ENCODE assay signal across 16 mouse cellular contexts in genomic region chr1:86834351-86834987, GRCm38 (mm10).
A peak's percentile ranks its signal among the peaks of the same experiment; 100 is the strongest.
DNase-seq lines count a peak whose midpoint lies in the region; ATAC-seq and TF ChIP-seq lines count a peak whose summit lies in the region.
"Had no signal": no experiment of that assay in that cellular context is flagged by ENCODE, and none has a peak within 500 bp of the region (broad histone marks: within the 10 kb centered on the region; RNA-seq: fewer than 3 reads in every experiment).

No protein-coding gene starts in this region.

- H3K27ac ChIP-seq in heart, postnatal 0 days (ENCODE audit: low read depth) = peak overlapping the region; percentile 41; the same call in 1 of the 2 replicates
- H3K27ac ChIP-seq in kidney, embryonic 15.5 days = peak overlapping the region; percentile 54
- no peak overlapping the region for H3K27ac ChIP-seq in stomach, postnatal 0 days (replicated peaks)
- no peak overlapping the region for H3K27ac ChIP-seq in forebrain, embryonic 16.5 days (ENCODE audit: low read length)
- H3K27ac ChIP-seq: heart, embryonic 15.5 days; hindbrain, embryonic 13.5 days; liver, embryonic 13.5 days; macrophage; neural tube, embryonic 13.5 days had no signal

- H3K27me3 ChIP-seq in heart, postnatal 0 days (ENCODE audit: control insufficient read depth, insufficient read depth, low read length) = no peaks in the 10 kb centered on the region
- H3K27me3 ChIP-seq in kidney, embryonic 15.5 days = no peaks in the 10 kb centered on the region
- no peaks in the 10 kb centered on the region for H3K27me3 ChIP-seq in stomach, postnatal 0 days (ENCODE audit: control insufficient read depth, insufficient read depth, low read length)
- no peaks in the 10 kb centered on the region for H3K27me3 ChIP-seq in forebrain, embryonic 16.5 days (replicated peaks; ENCODE audit: control insufficient read depth, insufficient read depth, low read length)
- H3K27me3 ChIP-seq: heart, embryonic 15.5 days; hindbrain, embryonic 13.5 days; liver, embryonic 13.5 days; neural tube, embryonic 13.5 days had no signal

- no peaks in the 10 kb centered on the region for H3K9me3 ChIP-seq in heart, postnatal 0 days (replicated peaks; ENCODE audit: control insufficient read depth, low read length)
- no peaks in the 10 kb centered on the region for H3K9me3 ChIP-seq in kidney, embryonic 15.5 days (replicated peaks)
- no peaks in the 10 kb centered on the region for H3K9me3 ChIP-seq in stomach, postnatal 0 days (ENCODE audit: control insufficient read depth, low read length)
- H3K9me3 ChIP-seq in forebrain, embryonic 16.5 days (ENCODE audit: control insufficient read depth, low read length) = no peaks in the 10 kb centered on the region
- H3K9me3 ChIP-seq: heart, embryonic 15.5 days; hindbrain, embryonic 13.5 days; liver, embryonic 13.5 days; neural tube, embryonic 13.5 days had no signal

- no peak for DNase-seq in heart, postnatal 0 days (ENCODE audit: low spot score)
- no peak for DNase-seq in heart, adult 11 months
- DNase-seq in lung, postnatal 25 days (ENCODE audit: low spot score) = peak; percentile 10
- no peak for DNase-seq in lung, postnatal 14 days
- DNase-seq in stomach, postnatal 0 days (ENCODE audit: low spot score) = no peak
- no peak for DNase-seq in MN1 (ENCODE audit: low spot score)
- DNase-seq: liver, embryonic 13.5 days; right cerebral cortex, adult 18-20 months; thymus, adult 18-20 months had no signal

- WGBS in heart, postnatal 0 days = 57% methylated on average over 2 of the region's 2 CpGs
- 43% methylated on average over 2 of the region's 2 CpGs for WGBS in kidney, embryonic 15.5 days
- WGBS in stomach, postnatal 0 days = 44% methylated on average over 2 of the region's 2 CpGs
- 78% methylated on average over 2 of the region's 2 CpGs for WGBS in forebrain, embryonic 16.5 days

- no peak overlapping the region for H3K4me3 ChIP-seq in heart, postnatal 0 days (ENCODE audit: low read depth, low read length)
- no peak overlapping the region for H3K4me3 ChIP-seq in kidney, embryonic 15.5 days (replicated peaks)
- H3K4me3 ChIP-seq in stomach, postnatal 0 days (ENCODE audit: low read depth, low read length) = no peak overlapping the region
- H3K4me3 ChIP-seq in forebrain, embryonic 16.5 days (replicated peaks; ENCODE audit: low read length) = no peak overlapping the region
- H3K4me3 ChIP-seq: heart, embryonic 15.5 days; hindbrain, embryonic 13.5 days; liver, embryonic 13.5 days; neural tube, embryonic 13.5 days had no signal

- no peak overlapping the region for H3K4me2 ChIP-seq in heart, postnatal 0 days (ENCODE audit: low read depth, low read length)
- no peak overlapping the region for H3K4me2 ChIP-seq in kidney, embryonic 15.5 days
- H3K4me2 ChIP-seq in stomach, postnatal 0 days (replicated peaks; ENCODE audit: low read depth) = no peak overlapping the region
- no peak overlapping the region for H3K4me2 ChIP-seq in forebrain, embryonic 16.5 days (ENCODE audit: low read length)
- H3K4me2 ChIP-seq: heart, embryonic 15.5 days; hindbrain, embryonic 13.5 days; liver, embryonic 13.5 days; neural tube, embryonic 13.5 days had no signal

- no peak for TF ChIP-seq CTCF in heart, postnatal 0 days (IDR thresholded peaks at IDR 0.05; ENCODE audit: low read depth)
- TF ChIP-seq CTCF in stomach, postnatal 0 days (IDR thresholded peaks at IDR 0.05; ENCODE audit: low read depth) = no peak

- no peak for TF ChIP-seq EP300 in heart, postnatal 0 days (IDR thresholded peaks at IDR 0.05; ENCODE audit: low read depth)
- no peak for TF ChIP-seq EP300 in stomach, postnatal 0 days (optimal IDR thresholded peaks at IDR 0.05)

- no peak for ATAC-seq in heart, postnatal 0 days (ENCODE audit: insufficient read depth, low read depth)
- peak; percentile 70 for ATAC-seq in kidney, embryonic 15.5 days (replicated peaks; ENCODE audit: low FRiP score)
- peak; percentile 54; the same call in 1 of the 2 replicates for ATAC-seq in stomach, postnatal 0 days (ENCODE audit: low FRiP score, low TSS enrichment)
- no peak for ATAC-seq in forebrain, embryonic 16.5 days
- ATAC-seq: midbrain, embryonic 16.5 days had no signal

- H3K9ac ChIP-seq in heart, postnatal 0 days (replicated peaks; ENCODE audit: low read depth, low read length) = no peak overlapping the region
- H3K9ac ChIP-seq in kidney, embryonic 15.5 days = no peak overlapping the region
- no peak overlapping the region for H3K9ac ChIP-seq in stomach, postnatal 0 days (ENCODE audit: low read length)
- no peak overlapping the region for H3K9ac ChIP-seq in forebrain, embryonic 16.5 days (replicated peaks; ENCODE audit: low read depth, low read length)
- H3K9ac ChIP-seq: heart, embryonic 15.5 days; hindbrain, embryonic 13.5 days; liver, embryonic 13.5 days; neural tube, embryonic 13.5 days had no signal

- H3K4me1 ChIP-seq in heart, postnatal 0 days (ENCODE audit: control insufficient read depth, insufficient read depth) = peaks cover 15% of the 10 kb centered on the region
- H3K4me1 ChIP-seq in kidney, embryonic 15.5 days = peaks cover 15% of the 10 kb centered on the region
- H3K4me1 ChIP-seq in stomach, postnatal 0 days (replicated peaks; ENCODE audit: control insufficient read depth, insufficient read depth) = no peaks in the 10 kb centered on the region
- no peaks in the 10 kb centered on the region for H3K4me1 ChIP-seq in forebrain, embryonic 16.5 days (replicated peaks; ENCODE audit: control insufficient read depth, insufficient read depth, low read length)
- H3K4me1 ChIP-seq: liver, embryonic 13.5 days had no signal

- no peaks in the 10 kb centered on the region for H3K36me3 ChIP-seq in heart, postnatal 0 days (replicated peaks; ENCODE audit: control insufficient read depth, insufficient read depth, low read length)
- no peaks in the 10 kb centered on the region for H3K36me3 ChIP-seq in kidney, embryonic 15.5 days
- H3K36me3 ChIP-seq in stomach, postnatal 0 days (ENCODE audit: control insufficient read depth, insufficient read depth, low read length) = no peaks in the 10 kb centered on the region
- H3K36me3 ChIP-seq in forebrain, embryonic 16.5 days (ENCODE audit: control insufficient read depth, insufficient read depth) = no peaks in the 10 kb centered on the region
- H3K36me3 ChIP-seq: heart, embryonic 15.5 days; hindbrain, embryonic 13.5 days; liver, embryonic 13.5 days; neural tube, embryonic 13.5 days had no signal

Comparison
In these comparisons a context has a peak if more than half of its experiments do, and no peak if none do; other contexts are left out.
1. ATAC-seq: peak in kidney, embryonic 15.5 days (single experiment) and stomach, postnatal 0 days (single experiment); none in heart, postnatal 0 days (single experiment) and forebrain, embryonic 16.5 days (single experiment).
2. H3K27ac ChIP-seq: peak in heart, postnatal 0 days (single experiment) and kidney, embryonic 15.5 days (single experiment); none in stomach, postnatal 0 days (single experiment) and forebrain, embryonic 16.5 days (single experiment).